Mouse (Mus musculus) right cerebral cortex, postnatal 4 days (tissue): Measurements from ENCODE around the gene Pou2f3.
A peak's percentile ranks its signal among the peaks of the same experiment; 100 is the strongest.

Experiments
- DNase-seq: peaks from one replicate; pipeline ENCODE4 v3.0.0-alpha.2; 2022

Pou2f3 gene

DNA sequence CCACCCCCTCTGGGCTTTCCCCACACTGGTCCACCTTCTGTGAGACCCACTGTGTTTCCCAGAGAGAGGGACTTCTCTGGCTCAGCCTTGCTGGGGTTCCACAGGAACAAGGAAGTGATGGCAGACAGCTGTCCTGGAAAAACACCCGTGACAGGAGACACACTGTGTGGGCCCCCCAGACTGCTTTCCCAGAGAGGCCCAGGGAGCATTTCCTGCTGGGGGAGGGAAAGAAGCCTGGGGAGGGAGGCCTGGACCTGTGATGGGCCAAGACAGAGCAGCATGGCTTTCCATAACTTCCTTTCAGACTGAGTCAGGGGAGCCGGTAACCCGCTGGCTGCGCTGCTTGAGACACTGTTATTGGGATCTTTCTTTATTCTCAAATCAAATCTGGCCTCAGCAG, 20.7 kb upstream of the Pou2f3 start:
- DNase-seq, result no peak

- DNase-seq, result no peak
Observed at GRCm38 (mm10) chr9:43229962-43230361, 19.8 kb upstream of the Pou2f3 start.

DNA sequence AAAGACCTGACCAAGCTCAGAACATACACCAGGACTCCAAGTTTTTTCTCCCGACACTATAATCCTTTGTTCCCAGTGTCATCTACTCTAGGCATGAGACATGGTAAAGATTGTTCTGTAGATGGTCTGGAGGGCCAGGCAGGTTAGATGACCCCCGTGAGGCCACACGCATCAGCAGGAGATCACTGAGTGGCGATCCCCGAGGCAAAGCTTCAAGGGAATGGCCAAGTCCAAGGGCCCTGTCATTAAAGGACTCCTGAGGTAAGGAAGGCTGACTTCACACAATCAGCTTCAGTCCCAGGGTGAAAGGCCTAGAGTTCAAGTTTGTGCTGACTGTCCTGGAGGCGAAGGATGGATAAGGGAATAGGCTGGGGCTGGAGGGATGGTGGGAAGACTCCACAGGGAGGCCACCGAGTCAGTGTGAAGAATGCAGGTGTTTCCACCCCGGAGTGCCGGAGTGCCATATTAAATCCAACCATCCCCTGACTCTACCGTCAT, 19.3 kb upstream of the Pou2f3 start:
- DNase-seq, result no peak

- DNase-seq, result no peak
Observed at GRCm38 (mm10) chr9:43228745-43229144, 18.6 kb upstream of the Pou2f3 start.

GRCm38 (mm10) chr9:43227626-43228025, 17.5 kb upstream of the Pou2f3 start:
- DNase-seq, result no peak

DNA sequence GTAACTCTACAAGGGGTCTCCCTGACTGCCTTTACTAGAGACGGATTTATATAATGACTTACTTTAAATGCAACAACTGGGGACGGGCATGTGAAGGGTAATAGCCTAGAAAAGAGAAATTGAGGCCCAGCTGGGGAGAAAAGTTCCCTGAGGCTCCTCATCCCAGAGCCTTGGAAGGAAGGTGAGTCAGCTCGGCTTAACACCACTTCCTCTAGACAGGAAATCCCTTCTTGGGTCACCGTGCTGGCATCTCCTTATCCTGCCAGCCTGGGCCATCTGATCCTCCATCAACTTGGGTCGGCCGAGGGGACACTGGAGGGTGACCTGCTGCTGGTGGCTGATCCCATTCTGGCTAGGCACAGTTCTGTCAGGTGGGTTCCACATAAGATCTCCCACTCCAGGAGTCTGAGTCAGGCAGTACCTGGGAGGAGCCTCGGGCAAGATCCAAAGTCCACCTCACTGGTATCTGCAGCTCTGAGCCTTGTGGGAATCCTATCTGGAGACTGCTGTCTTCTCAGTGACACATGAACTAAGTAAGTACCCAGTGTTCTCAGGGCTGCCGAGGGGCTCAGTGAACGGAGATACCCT, 16.5 kb upstream of the Pou2f3 start:
- no peak for DNase-seq

GRCm38 (mm10) chr9:43225481-43225880, 15.3 kb upstream of the Pou2f3 start:
- no peak for DNase-seq

DNA sequence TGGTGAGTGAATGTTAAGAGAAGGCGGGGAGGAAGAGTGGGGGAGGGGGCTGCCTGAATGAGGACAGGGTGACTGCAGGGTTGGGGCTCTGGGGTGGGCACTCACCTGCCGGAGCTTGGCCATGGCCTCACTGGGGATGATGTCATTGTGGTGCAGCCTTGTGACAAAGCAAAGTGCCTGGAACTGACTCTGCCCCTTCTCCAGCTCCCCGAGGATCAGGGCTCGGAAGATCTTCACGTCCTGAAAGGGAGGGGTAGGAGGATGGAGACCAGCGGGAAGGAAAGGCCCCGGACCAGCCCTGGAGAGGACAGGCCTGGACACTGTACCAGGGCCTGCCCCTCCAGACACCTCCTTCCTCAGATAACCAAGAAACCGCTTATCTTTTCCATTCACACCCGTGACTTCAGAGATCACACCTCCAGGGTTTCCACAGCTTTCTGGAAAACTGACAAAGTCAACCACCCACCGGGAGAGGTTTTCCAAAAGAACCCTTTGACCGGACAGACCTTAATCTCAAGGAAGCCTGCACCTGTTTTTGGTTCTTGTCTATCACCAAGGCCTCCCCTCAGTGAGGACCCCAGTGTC, 14.7 kb upstream of the Pou2f3 start:
- DNase-seq, result no peak

DNA sequence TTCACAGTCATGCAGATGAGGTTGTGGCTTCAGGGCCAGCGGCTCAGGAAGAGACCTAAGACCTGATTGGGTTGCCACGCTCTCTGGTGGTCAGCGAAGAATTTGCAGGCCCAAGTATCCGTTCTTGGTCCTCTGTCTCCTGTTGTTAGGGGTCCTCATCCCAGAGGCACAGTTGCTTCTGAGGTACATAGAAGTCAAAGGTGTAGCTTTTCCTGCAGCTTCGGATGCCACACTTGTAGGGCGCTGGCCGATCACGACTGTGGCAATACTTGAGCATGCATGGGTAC, 12.2 kb upstream of the Pou2f3 start:
- DNase-seq, result no peak

DNA sequence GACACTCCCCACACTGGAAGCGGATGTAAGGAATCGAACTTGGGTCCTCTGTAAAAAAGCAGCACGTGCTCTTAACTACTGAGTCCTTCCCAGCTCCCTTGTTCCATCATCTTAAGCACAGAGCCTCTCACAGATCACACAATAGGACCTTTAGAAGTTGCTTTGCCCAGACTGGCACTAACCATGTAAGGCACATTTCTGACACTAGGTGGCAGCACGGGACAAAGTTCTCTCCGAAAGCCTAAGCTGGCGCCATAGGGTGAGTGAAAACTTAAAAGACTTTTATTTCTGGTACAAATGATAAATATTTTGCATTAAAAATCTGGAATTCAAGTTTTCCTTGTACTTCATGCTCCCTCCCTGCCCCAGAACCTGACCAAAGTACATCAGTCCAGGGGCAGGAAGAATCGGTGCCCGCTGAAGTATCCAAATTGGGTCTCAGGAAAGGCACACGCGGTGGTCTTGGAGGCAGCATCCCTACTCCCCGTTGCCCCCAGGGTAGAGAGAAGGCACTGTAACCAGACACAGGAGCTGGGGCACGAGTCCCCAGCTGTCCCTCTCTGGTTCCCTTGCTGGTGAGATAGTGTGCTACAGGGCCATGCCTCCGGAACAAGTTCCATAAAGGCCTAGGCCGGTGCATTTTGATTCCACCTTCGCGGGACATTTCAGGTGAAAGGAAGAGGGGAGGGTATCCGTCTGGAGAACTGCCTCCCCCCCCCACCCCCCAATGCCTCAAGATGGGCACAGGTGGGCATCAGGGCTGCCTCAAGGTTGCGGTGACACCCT, 11.7 kb upstream of the Pou2f3 start:
- peak; percentile 96 for DNase-seq

DNA sequence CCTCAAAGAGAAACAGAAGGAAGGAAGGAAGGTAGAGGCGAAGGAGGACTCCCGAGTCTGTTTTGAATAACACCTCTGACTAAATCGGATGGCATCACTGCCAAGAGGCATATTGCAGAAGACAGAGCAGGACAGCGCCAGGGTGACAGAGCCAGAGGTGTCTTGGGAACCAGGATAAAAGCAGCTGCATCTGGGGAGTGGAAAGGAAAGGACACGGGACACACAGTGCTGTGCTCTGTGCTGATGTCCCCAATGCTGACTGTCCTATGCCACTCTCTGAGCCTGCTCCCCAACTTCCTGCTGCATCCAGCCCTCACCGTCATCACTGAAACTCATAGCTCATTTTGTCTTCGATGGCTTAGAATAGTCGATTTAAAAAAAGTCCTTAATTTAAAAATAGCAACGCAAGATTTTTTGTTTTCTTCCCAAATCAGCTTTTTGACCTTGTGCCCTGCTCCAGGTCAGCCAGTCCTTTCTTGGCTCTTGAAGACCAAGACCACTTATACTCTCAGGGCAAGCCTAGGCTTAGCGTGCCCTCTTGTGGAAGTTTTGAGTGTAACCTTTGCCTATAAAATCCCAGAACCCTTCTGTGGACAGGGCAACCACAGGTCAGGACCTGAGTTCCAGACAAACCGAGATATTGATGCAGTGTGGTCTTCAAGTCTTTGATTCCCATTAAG, 742 bp upstream of the Pou2f3 start:
- DNase-seq, result peak; percentile 60

DNA sequence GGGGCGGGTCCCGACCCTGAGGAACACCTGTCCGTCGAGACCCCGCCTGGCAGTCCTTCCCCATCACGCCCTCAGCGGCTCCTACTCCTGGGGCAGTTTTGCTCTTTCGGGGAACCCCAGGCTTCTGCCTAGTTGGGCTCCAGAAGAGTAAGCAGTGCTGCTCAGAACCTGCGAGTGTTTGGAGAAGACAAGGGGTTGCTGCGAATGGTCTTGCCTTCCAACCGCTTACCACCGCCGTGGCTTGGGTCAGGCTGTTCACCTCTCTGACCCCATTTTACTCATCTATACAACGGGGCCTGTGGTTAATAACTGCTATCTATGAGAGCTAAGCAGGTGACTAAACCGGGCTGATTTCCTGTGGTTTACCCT, 4.2 kb downstream of the Pou2f3 start:
- DNase-seq, result no peak

GRCm38 (mm10) chr9:43205343-43206021, 4.7 kb downstream of the Pou2f3 start:
- DNase-seq, result no peak

- no peak for DNase-seq
Observed at GRCm38 (mm10) chr9:43200212-43200611, 10.0 kb downstream of the Pou2f3 start.

DNA sequence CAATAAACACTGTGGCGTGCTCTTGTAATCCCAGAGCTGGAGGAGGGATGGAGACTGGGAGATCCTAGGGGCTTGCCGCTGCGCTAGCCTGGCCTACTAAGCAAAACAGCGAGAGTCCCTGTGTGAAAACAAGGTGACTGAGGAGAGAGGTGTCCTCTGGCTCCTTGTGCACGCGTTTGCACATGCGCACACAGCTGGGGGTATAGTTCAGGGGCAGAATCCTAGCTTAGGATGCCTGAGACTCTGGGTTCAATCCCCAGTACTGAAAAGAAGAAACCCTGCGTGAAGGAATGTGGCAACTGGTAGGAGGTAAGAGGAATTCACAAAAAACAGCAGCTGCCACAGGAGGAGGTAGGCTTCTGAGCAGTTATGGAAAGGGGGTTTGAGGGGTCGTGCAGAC, 16.2 kb downstream of the Pou2f3 start:
- no peak for DNase-seq

DNA sequence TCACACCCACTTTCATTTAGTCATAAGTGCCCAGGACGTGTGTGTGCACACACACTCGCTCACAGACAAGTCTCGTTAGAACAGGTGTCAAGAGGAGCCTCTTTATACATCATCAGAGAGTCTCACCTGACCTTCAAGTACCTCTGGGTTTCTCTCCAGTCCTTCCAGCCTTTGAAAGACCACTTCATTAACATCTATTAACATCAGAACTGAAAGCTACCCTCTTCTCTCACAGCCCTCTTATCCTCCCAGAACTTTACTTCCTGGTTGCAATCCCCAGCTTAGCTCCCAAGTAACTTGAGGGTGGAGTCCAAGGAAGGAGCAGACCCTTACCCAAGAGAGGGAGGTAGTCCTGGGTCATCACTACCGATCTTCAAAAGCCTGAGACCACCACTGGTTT, 18.6 kb downstream of the Pou2f3 start:
- DNase-seq, result no peak

DNA sequence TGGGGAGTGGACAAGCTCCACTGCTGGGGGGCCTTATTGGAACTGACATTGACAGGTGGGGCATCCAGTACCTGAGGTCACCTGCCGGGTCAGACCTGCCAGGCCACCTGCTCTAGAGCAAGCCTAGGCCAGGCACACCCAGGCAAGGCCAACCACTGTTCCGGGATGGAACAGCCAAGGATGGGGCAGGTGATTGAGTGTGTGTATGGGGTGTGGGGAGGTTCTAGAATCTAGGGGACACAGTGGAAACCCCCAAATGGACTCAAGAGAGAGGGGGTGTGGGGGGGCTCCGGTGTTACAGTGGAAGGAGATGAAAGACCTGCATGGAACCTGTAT, 21.2 kb downstream of the Pou2f3 start:
- no peak for DNase-seq

GRCm38 (mm10) chr9:43188309-43189020, 21.7 kb downstream of the Pou2f3 start:
- no peak for DNase-seq

DNA sequence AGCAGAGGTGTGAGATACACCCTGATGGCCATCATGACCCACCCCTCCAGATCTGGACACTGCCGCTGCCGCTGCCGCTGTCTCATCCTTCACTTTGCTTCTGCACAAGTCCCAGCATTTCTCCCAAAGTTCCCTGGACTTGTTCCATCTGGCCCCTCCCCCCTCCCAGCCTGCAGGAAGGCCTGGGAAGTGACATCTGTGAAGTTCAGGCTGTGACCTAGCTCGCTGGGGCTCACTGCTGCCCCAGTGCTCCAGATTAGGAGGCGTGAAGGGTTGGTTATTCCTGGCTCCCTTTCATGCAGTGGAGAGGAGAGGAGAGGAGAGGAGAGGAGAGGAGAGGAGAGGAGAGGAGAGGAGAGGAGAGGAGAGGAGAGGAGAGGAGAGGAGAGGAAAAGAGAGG, 30.6 kb downstream of the Pou2f3 start:
- no peak for DNase-seq

DNA sequence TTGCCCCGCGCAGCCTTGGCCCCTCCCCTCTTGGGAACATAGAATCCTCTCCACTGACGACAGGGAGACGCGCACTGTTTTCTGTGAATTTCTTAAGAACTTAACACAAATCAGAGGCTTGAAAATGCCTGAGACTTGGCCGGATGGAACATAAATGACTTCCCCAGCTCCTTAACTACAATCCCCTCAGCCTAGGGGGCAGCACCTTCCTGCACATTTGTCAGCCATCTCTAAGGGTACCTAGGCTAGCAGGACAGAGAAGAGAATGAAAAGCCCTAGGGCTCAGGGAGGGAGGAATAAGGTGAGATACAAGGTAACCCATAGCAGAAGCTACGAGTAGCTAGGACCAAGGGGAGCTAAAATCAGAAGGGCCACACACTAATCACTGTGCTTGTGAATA, 32.0 kb downstream of the Pou2f3 start:
- no peak for DNase-seq

DNA sequence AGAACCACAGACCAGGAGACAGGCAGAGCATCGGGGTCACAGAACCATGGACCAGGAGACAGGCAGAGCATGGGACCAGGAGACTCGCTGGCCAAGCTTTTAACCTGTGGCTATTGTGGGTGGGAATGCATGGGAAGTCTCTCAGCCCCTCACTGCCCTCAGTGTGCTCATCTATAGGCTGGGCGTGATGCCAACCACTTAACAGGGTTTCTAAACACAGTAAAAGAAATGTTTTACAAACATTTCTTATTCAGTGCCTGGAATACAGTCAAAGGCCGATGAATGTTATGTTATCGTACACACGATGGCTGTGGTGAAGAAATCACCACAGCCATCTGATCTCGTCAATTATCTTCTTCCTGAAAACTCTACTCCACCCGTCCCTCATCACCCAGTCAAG, 43.1 kb downstream of the Pou2f3 start:
- DNase-seq, result no peak

GRCm38 (mm10) chr9:43166346-43166745, 43.8 kb downstream of the Pou2f3 start:
- DNase-seq, result no peak

DNA sequence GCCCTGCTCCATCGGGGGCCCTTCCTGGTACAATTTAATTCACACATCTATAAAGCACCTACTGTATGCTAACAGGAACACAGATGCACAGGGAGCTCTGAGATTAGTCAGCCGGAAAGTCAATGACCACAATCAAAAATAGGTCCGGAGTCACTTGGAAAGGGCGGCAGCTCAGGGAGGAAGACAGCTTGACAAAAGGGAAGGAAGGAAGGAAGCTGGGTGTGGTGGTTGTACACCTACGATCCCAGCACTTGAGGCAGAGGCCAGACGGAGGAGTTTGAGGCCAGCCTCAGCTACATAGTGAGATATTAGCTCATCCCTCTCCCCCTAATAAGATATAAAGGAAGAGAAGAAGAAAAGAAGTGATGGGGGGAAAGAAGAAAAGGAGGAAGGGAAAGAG, 54.2 kb downstream of the Pou2f3 start:
- DNase-seq, result no peak
